Mouse (Mus musculus): Measurements from ENCODE around the gene Parvb.
"Not testable (repeated sequence)": the region's sequence is repeated elsewhere in the genome, so short reads cannot be mapped to it uniquely, and the experiment has no call there.

- not testable (repeated sequence) for TF ChIP-seq CTCF (conservative IDR thresholded peaks at IDR 0.05; ENCODE audit: insufficient read depth, insufficient read length, low read depth, low read length); POLR2A (IDR thresholded peaks at IDR 0.05; ENCODE audit: low read depth, low read length)
These were observed 57.1 kb downstream of the Parvb start for GRCm38 (mm10) chr15:84288953-84289352.

Data from kidney, adult 2 months (tissue).